Mouse (Mus musculus): ENCODE measurements around the gene Chst14. TPM values are rescaled to one million over a fixed set of nuclear protein-coding genes. Genes with fewer than 3 reads are reported as not detected.

The Chst14 gene
- polyA plus RNA-seq, 1 experiment from 2014 or later: 13.8 TPM

GRCm38 (mm10) chr2:118912706-118913105 lies 13.6 kb upstream of the Chst14 start:
- Histone ChIP-seq H3K9me3 (no peaks in the 10 kb centered on the region), H3K36me3 (replicated peaks) (peaks cover 20% of the 10 kb centered on the region), H3K4me3 (no peak overlapping the region), H3K27me3 (ENCODE audit: poor library complexity, severe bottlenecking) (no peaks in the 10 kb centered on the region), H3K4me1 (peaks cover 64% of the 10 kb centered on the region), H3K27ac (no peak overlapping the region)
- 82% methylated on average over 8 of the region's 8 CpGs for WGBS
- DNase-seq (ENCODE audit: extremely low spot score, low spot score): no peak

- Histone ChIP-seq H3K4me3 (no peak overlapping the region), H3K4me1 (peaks cover 60% of the 10 kb centered on the region), H3K27me3 (ENCODE audit: poor library complexity, severe bottlenecking) (no peaks in the 10 kb centered on the region), H3K27ac (peak overlapping the region; percentile 66), H3K36me3 (replicated peaks) (peaks cover 28% of the 10 kb centered on the region), H3K9me3 (no peaks in the 10 kb centered on the region)
- WGBS: 66% methylated on average over 11 of the region's 11 CpGs
- no peak for DNase-seq (ENCODE audit: extremely low spot score, low spot score)
Observed at GRCm38 (mm10) chr2:118913551-118914276, 12.6 kb upstream of the Chst14 start.

GRCm38 (mm10) chr2:118914685-118915084 lies 11.6 kb upstream of the Chst14 start:
- WGBS: 54% methylated on average over 8 of the region's 8 CpGs
- no peaks in the 10 kb centered on the region for H3K9me3 ChIP-seq
- no peak overlapping the region for H3K4me3 ChIP-seq
- H3K36me3 ChIP-seq (replicated peaks): peaks cover 38% of the 10 kb centered on the region
- H3K27me3 ChIP-seq (ENCODE audit: poor library complexity, severe bottlenecking): no peaks in the 10 kb centered on the region
- no peak for DNase-seq (ENCODE audit: extremely low spot score, low spot score)
- H3K4me1 ChIP-seq: peaks cover 51% of the 10 kb centered on the region
- peak overlapping the region; percentile 66 for H3K27ac ChIP-seq

GRCm38 (mm10) chr2:118916436-118916835 lies 9.9 kb upstream of the Chst14 start:
- Histone ChIP-seq H3K4me3 (no peak overlapping the region), H3K4me1 (peaks cover 43% of the 10 kb centered on the region), H3K9me3 (no peaks in the 10 kb centered on the region), H3K36me3 (replicated peaks) (peaks cover 56% of the 10 kb centered on the region), H3K27ac (no peak overlapping the region), H3K27me3 (ENCODE audit: poor library complexity, severe bottlenecking) (no peaks in the 10 kb centered on the region)
- 92% methylated on average over 17 of the region's 17 CpGs for WGBS
- DNase-seq (ENCODE audit: extremely low spot score, low spot score): no peak

DNA sequence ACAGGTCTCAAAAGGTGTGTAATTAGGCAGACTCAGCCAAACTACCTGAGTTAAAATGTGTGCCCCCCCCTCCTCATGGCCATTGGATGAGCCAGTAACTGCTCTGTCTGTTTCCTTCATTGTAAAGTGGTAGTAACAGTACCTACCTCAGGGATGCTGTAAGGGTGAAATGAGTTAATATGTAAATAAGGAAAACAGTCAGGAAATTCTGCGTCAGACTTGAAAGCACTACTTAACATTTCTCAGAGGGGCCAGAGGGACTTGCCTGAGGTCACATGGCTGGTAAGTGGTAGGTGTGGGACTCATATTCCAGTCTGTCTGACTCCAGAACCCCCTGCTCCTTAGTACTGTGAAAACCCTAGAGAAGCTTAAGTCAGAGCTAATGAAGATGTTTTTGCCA lies 7.8 kb upstream of the Chst14 start:
- H3K9me3 ChIP-seq: no peaks in the 10 kb centered on the region
- no peak overlapping the region for H3K27ac ChIP-seq
- H3K36me3 ChIP-seq (replicated peaks): peaks cover 77% of the 10 kb centered on the region
- DNase-seq (ENCODE audit: extremely low spot score, low spot score): no peak
- no peaks in the 10 kb centered on the region for H3K27me3 ChIP-seq (ENCODE audit: poor library complexity, severe bottlenecking)
- 79% methylated on average over 1 of the region's 1 CpGs for WGBS
- no peak overlapping the region for H3K4me3 ChIP-seq
- peaks cover 22% of the 10 kb centered on the region for H3K4me1 ChIP-seq

- H3K4me1 ChIP-seq: peaks cover 5% of the 10 kb centered on the region
- no peaks in the 10 kb centered on the region for H3K27me3 ChIP-seq (ENCODE audit: poor library complexity, severe bottlenecking)
- H3K4me3 ChIP-seq: no peak overlapping the region
- DNase-seq (ENCODE audit: extremely low spot score, low spot score): no peak
- H3K9me3 ChIP-seq: no peaks in the 10 kb centered on the region
- no peak overlapping the region for H3K27ac ChIP-seq
- WGBS: 88% methylated on average over 3 of the region's 3 CpGs
- peaks cover 82% of the 10 kb centered on the region for H3K36me3 ChIP-seq (replicated peaks)
Observed at GRCm38 (mm10) chr2:118920428-118920827, 5.9 kb upstream of the Chst14 start.

- Histone ChIP-seq H3K27me3 (ENCODE audit: poor library complexity, severe bottlenecking) (peaks cover 18% of the 10 kb centered on the region; the same call in 1 of the 2 replicates), H3K27ac (peak overlapping the region; percentile 90), H3K4me3 (peak overlapping the region; percentile 79), H3K9me3 (no peaks in the 10 kb centered on the region), H3K4me1 (peaks cover 44% of the 10 kb centered on the region), H3K36me3 (replicated peaks) (peaks cover 41% of the 10 kb centered on the region)
- no peak for DNase-seq (ENCODE audit: extremely low spot score, low spot score)
- WGBS: 0% methylated on average over 6 of the region's 6 CpGs
Observed at GRCm38 (mm10) chr2:118925952-118926351, 344 bp upstream of the Chst14 start.

GRCm38 (mm10) chr2:118926998-118927739 lies 873 bp downstream of the Chst14 start:
- peaks cover 48% of the 10 kb centered on the region for H3K4me1 ChIP-seq
- H3K9me3 ChIP-seq: no peaks in the 10 kb centered on the region
- peak overlapping the region; percentile 90 for H3K27ac ChIP-seq
- 39% methylated on average over 31 of the region's 31 CpGs for WGBS
- peak overlapping the region; percentile 79 for H3K4me3 ChIP-seq
- no peak for DNase-seq (ENCODE audit: extremely low spot score, low spot score)
- peaks cover 18% of the 10 kb centered on the region; the same call in 1 of the 2 replicates for H3K27me3 ChIP-seq (ENCODE audit: poor library complexity, severe bottlenecking)
- peaks cover 29% of the 10 kb centered on the region for H3K36me3 ChIP-seq (replicated peaks)

GRCm38 (mm10) chr2:118941341-118941740 lies 15.0 kb downstream of the Chst14 start:
- H3K27ac ChIP-seq: no peak overlapping the region
- peaks cover 11% of the 10 kb centered on the region; the same call in 1 of the 2 replicates for H3K4me1 ChIP-seq
- DNase-seq (ENCODE audit: extremely low spot score, low spot score): no peak
- H3K9me3 ChIP-seq: no peaks in the 10 kb centered on the region
- H3K27me3 ChIP-seq (ENCODE audit: poor library complexity, severe bottlenecking): no peaks in the 10 kb centered on the region
- no peak overlapping the region for H3K4me3 ChIP-seq
- WGBS: 85% methylated on average over 7 of the region's 7 CpGs
- H3K36me3 ChIP-seq (replicated peaks): no peaks in the 10 kb centered on the region

DNA sequence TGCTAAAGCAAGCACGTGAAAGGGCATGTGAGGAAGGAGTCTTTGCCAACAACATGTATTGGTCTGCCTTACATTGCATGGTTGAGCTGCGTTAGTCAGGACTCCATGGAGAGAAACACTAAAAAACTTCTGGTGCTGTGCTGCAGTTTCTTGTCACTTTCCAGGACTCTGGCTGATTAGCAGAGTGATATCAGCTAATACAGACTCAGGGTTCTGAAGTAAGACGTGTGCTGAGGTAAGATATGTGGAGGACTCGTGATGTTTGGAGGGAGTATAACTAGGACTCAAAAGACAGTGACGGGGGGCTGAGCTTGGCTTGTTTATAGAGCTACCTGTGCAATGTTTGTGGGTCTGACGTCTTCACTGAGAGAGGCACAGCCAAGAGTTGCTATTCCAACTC lies 16.9 kb downstream of the Chst14 start:
- Histone ChIP-seq H3K27ac (no peak overlapping the region), H3K9me3 (no peaks in the 10 kb centered on the region), H3K4me3 (no peak overlapping the region), H3K27me3 (ENCODE audit: poor library complexity, severe bottlenecking) (no peaks in the 10 kb centered on the region), H3K4me1 (peaks cover 11% of the 10 kb centered on the region; the same call in 1 of the 2 replicates), H3K36me3 (replicated peaks) (no peaks in the 10 kb centered on the region)
- WGBS: 88% methylated on average over 6 of the region's 6 CpGs
- no peak for DNase-seq (ENCODE audit: extremely low spot score, low spot score)

GRCm38 (mm10) chr2:118948818-118949217 lies 22.5 kb downstream of the Chst14 start:
- Histone ChIP-seq H3K27ac (no peak overlapping the region), H3K9me3 (no peaks in the 10 kb centered on the region), H3K4me1 (0 out of 2 replicates have a peak, but pooled peaks cover 6% of the 10 kb centered on the region), H3K4me3 (no peak overlapping the region), H3K27me3 (ENCODE audit: poor library complexity, severe bottlenecking) (no peaks in the 10 kb centered on the region), H3K36me3 (replicated peaks) (no peaks in the 10 kb centered on the region)
- no peak for DNase-seq (ENCODE audit: extremely low spot score, low spot score)
- WGBS: 86% methylated on average over 4 of the region's 4 CpGs

GRCm38 (mm10) chr2:118949699-118950098 lies 23.4 kb downstream of the Chst14 start:
- H3K4me1 ChIP-seq: 0 out of 2 replicates have a peak, but pooled peaks cover 3% of the 10 kb centered on the region
- H3K36me3 ChIP-seq (replicated peaks): no peaks in the 10 kb centered on the region
- H3K27ac ChIP-seq: no peak overlapping the region
- no peaks in the 10 kb centered on the region for H3K9me3 ChIP-seq
- whole genome bisulfite sequencing: 78% methylated on average over 3 of the region's 3 CpGs
- no peak for DNase-seq (ENCODE audit: extremely low spot score, low spot score)
- no peak overlapping the region for H3K4me3 ChIP-seq
- no peaks in the 10 kb centered on the region for H3K27me3 ChIP-seq (ENCODE audit: poor library complexity, severe bottlenecking)

DNA sequence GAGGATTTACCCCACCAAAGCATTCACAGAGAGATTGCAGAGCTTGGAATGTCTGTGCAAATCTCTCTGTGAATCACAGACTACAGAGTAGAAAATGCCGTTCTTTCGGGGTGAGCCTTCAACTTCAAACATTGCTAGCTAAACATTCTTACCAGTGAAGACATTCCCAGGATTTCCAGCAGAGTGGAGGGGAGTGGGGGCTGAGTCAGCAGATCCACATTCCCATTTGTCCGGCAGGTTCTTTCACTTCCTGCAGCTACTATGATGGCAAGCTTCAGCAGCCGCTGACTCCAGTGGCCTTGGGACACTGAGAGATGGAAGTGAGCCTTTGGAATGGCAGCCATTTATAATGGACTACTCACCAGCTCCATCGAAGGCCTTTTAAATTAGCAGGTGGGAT lies 30.2 kb downstream of the Chst14 start:
- Histone ChIP-seq H3K27ac (no peak overlapping the region), H3K36me3 (replicated peaks) (no peaks in the 10 kb centered on the region), H3K4me3 (no peak overlapping the region), H3K27me3 (ENCODE audit: poor library complexity, severe bottlenecking) (no peaks in the 10 kb centered on the region), H3K4me1 (peaks cover 2% of the 10 kb centered on the region), H3K9me3 (no peaks in the 10 kb centered on the region)
- no peak for DNase-seq (ENCODE audit: extremely low spot score, low spot score)
- 93% methylated on average over 5 of the region's 5 CpGs for WGBS

Measured in forebrain, embryonic 10.5 days (tissue).